Mouse (Mus musculus) stomach, embryonic 14.5 days (tissue): ENCODE data around the gene Plekhb2. TPM values are rescaled to one million over a fixed set of nuclear protein-coding genes. Genes with fewer than 3 reads are reported as not detected.
A peak's percentile ranks its signal among the peaks of the same experiment; 100 is the strongest.

Source experiments
- ATAC-seq: fragments of 200-750 bp; cut with Nextera tagmentation; 2 replicates; pipeline ENCODE4 v1.8.0; 2017; ENCODE audit warnings: low read depth, moderate TSS enrichment; ENCODE audit not compliant: insufficient number of reproducible peaks, insufficient read depth, low FRiP score
- H3K27ac ChIP-seq: fragments of 300-500 bp; sonication (generic); 2 replicates; pipeline ENCODE4 v1.5.1; 2014; ENCODE audit warnings: mild to moderate bottlenecking, low read length, moderate library complexity, mixed read lengths
- H3K27me3 ChIP-seq: fragments of 300-500 bp; sonication (generic); 2 replicates; pipeline ENCODE4 v1.6.1; 2014; ENCODE audit warnings: low read length, control low read depth, mixed read lengths; ENCODE audit not compliant: control insufficient read depth, insufficient read depth
- H3K36me3 ChIP-seq: fragments of 300-500 bp; sonication (generic); 2 replicates; pipeline ENCODE4 v1.6.1; 2014; ENCODE audit warnings: mild to moderate bottlenecking, control low read depth, low read length, moderate library complexity, mixed read lengths; ENCODE audit not compliant: control insufficient read depth, insufficient read depth
- H3K4me1 ChIP-seq: fragments of 300-500 bp; sonication (generic); 2 replicates; pipeline ENCODE4 v1.6.1; 2014; ENCODE audit warnings: low read length, control low read depth, mixed read lengths; ENCODE audit not compliant: control insufficient read depth, insufficient read depth
- H3K4me2 ChIP-seq: fragments of 300-500 bp; sonication (generic); replicated peaks from 2 replicates; pipeline ENCODE4 v1.6.1; 2014; ENCODE audit warnings: low read depth, low read length, control low read depth
- H3K4me3 ChIP-seq: fragments of 300-500 bp; sonication (generic); 2 replicates; pipeline ENCODE4 v1.5.1; 2014; ENCODE audit warnings: low read depth, low read length, control low read depth
- H3K9ac ChIP-seq: fragments of 300-500 bp; sonication (generic); replicated peaks from 2 replicates; pipeline ENCODE4 v1.6.1; 2014; ENCODE audit warnings: low read depth, mild to moderate bottlenecking, control low read depth, low read length, moderate library complexity, mixed read lengths
- H3K9me3 ChIP-seq: fragments of 300-500 bp; sonication (generic); 2 replicates; pipeline ENCODE4 v1.6.1; 2016; ENCODE audit warnings: low read depth, low read length, control low read depth; ENCODE audit not compliant: control insufficient read depth
- WGBS: fragments of 180-500 bp; shearing (Covaris S2); extraction: QIAGEN DNeasy Blood & Tissue Kit; methylation state at CpG from one replicate; pipeline ENCODE4 v1.1.7; 2014; 5-methylcytosine and 5-hydroxymethylcytosine counted together
- polyA plus RNA-seq: library from polyadenylated mRNA; unstranded; fragments of >200 nt; fragmentation: Nextera tagmentation; extraction: Ambion mirVana; gene quantifications from 2 replicates; pipeline ENCODE4 v1.2.1, GENCODE M21; 2014

Plekhb2 gene
- polyA plus RNA-seq, result 30.5 and 33.7 TPM in 2 replicates

- peaks cover 5% of the 10 kb centered on the region; the same call in 1 of the 2 replicates for H3K4me1 ChIP-seq
- peak; percentile 86 for ATAC-seq
- no peaks in the 10 kb centered on the region for H3K36me3 ChIP-seq
- H3K4me3 ChIP-seq, result peak within 1 kb of the TSS; percentile 48
- peak within 1 kb of the TSS; percentile 58 for H3K9ac ChIP-seq
- H3K27ac ChIP-seq, result peak within 1 kb of the TSS; percentile 21; the same call in 1 of the 2 replicates
- WGBS, result 0% methylated on average over 39 of the region's 40 CpGs
- H3K27me3 ChIP-seq, result no peaks in the 10 kb centered on the region
- H3K9me3 ChIP-seq, result no peaks in the 10 kb centered on the region
- peak within 1 kb of the TSS; percentile 74 for H3K4me2 ChIP-seq
These were observed at the start of gene Plekhb2 for GRCm38 (mm10) chr1:34849745-34850342. TSS of gene Plekhb2 (plus strand) at chr1:34849976.

- Histone ChIP-seq H3K9me3 (no peaks in the 10 kb centered on the region), H3K36me3 (no peaks in the 10 kb centered on the region), H3K4me3 (peak overlapping the region; percentile 66), H3K4me1 (peaks cover 8% of the 10 kb centered on the region; the same call in 1 of the 2 replicates), H3K27ac (no peak overlapping the region), H3K4me2 (peak overlapping the region; percentile 89), H3K9ac (peak overlapping the region; percentile 45; the same call in 1 of the 2 replicates), H3K27me3 (no peaks in the 10 kb centered on the region)
- peak; percentile 86 for ATAC-seq
- WGBS, result under 1% methylated on average over 47 of the region's 47 CpGs
These were observed 48.0 kb upstream of the Plekhb2 start for GRCm38 (mm10) chr1:34801616-34802289.

DNA sequence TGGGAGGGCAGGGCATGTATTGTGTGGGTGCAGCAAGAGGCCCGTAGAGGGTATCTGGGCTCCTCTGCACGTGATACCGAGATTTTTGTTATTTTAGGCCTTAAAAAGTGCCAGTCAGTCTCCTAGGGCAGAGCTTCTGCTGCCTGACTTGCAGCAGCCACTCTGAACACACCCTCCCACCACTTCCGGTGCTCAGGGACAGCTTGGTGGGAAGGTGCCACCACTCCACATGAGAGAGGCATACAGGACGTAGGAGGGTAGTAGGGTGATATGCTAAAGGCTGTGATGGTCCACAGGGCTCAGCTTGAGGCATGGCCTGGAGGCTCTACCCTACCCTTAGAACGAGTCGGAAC, 47.5 kb upstream of the Plekhb2 start:
- H3K27me3 ChIP-seq, result no peaks in the 10 kb centered on the region
- no peak for ATAC-seq
- H3K4me3 ChIP-seq, result peak overlapping the region; percentile 66
- H3K9ac ChIP-seq, result peak overlapping the region; percentile 45; the same call in 1 of the 2 replicates
- no peaks in the 10 kb centered on the region for H3K36me3 ChIP-seq
- peak overlapping the region; percentile 89 for H3K4me2 ChIP-seq
- H3K4me1 ChIP-seq, result peaks cover 8% of the 10 kb centered on the region; the same call in 1 of the 2 replicates
- whole genome bisulfite sequencing, result 26% methylated on average over 7 of the region's 7 CpGs
- no peaks in the 10 kb centered on the region for H3K9me3 ChIP-seq
- no peak overlapping the region for H3K27ac ChIP-seq

GRCm38 (mm10) chr1:34804863-34805262, 44.9 kb upstream of the Plekhb2 start:
- no peak overlapping the region for H3K4me2 ChIP-seq
- H3K36me3 ChIP-seq, result 0 out of 2 replicates have a peak, but pooled peaks cover under 1% of the 10 kb centered on the region
- no peak overlapping the region for H3K9ac ChIP-seq
- H3K4me1 ChIP-seq, result peaks cover 8% of the 10 kb centered on the region; the same call in 1 of the 2 replicates
- H3K4me3 ChIP-seq, result no peak overlapping the region
- no peak for ATAC-seq
- no peak overlapping the region for H3K27ac ChIP-seq
- 86% methylated on average over 7 of the region's 7 CpGs for WGBS
- no peaks in the 10 kb centered on the region for H3K27me3 ChIP-seq
- no peaks in the 10 kb centered on the region for H3K9me3 ChIP-seq

- Histone ChIP-seq H3K4me2 (no peak overlapping the region), H3K9ac (no peak overlapping the region), H3K4me3 (no peak overlapping the region), H3K9me3 (no peaks in the 10 kb centered on the region), H3K27ac (no peak overlapping the region), H3K4me1 (peaks cover 8% of the 10 kb centered on the region; the same call in 1 of the 2 replicates), H3K27me3 (no peaks in the 10 kb centered on the region), H3K36me3 (peaks cover 11% of the 10 kb centered on the region; the same call in 1 of the 2 replicates)
- WGBS, result 21% methylated on average over 35 of the region's 35 CpGs
- ATAC-seq, result no peak
These were observed 43.8 kb upstream of the Plekhb2 start for GRCm38 (mm10) chr1:34805931-34806520.

DNA sequence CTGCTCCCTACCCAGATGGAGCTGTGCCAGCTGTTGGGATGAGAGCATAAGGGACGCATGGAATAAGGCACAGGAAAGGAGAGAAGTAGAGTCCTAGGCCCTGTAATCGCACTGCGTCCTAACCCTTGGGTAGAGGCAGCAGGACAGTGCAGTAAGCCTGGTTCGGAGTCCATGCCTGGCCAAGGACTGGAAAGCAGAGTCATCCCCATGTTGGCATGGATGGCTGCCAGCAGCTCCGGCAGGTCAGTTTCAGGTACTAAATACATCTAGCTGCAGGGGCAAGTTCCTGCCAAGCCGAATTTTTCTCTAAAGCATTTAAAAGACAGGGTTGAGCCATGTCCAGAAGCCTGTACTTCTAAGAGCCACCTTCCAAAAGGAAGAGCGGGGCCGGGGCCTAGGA, 41.3 kb upstream of the Plekhb2 start:
- H3K27ac ChIP-seq, result no peak overlapping the region
- H3K9me3 ChIP-seq, result no peaks in the 10 kb centered on the region
- H3K36me3 ChIP-seq, result peaks cover 32% of the 10 kb centered on the region
- WGBS, result 86% methylated on average over 8 of the region's 8 CpGs
- no peaks in the 10 kb centered on the region for H3K27me3 ChIP-seq
- ATAC-seq, result no peak
- H3K4me1 ChIP-seq, result peaks cover 5% of the 10 kb centered on the region; the same call in 1 of the 2 replicates
- H3K9ac ChIP-seq, result no peak overlapping the region
- no peak overlapping the region for H3K4me2 ChIP-seq
- H3K4me3 ChIP-seq, result no peak overlapping the region

GRCm38 (mm10) chr1:34810293-34810692, 39.5 kb upstream of the Plekhb2 start:
- H3K4me1 ChIP-seq, result peaks cover 5% of the 10 kb centered on the region; the same call in 1 of the 2 replicates
- H3K27ac ChIP-seq, result no peak overlapping the region
- H3K9me3 ChIP-seq, result no peaks in the 10 kb centered on the region
- peaks cover 48% of the 10 kb centered on the region for H3K36me3 ChIP-seq
- H3K27me3 ChIP-seq, result no peaks in the 10 kb centered on the region
- no peak overlapping the region for H3K9ac ChIP-seq
- no peak overlapping the region for H3K4me3 ChIP-seq
- WGBS, result 93% methylated on average over 11 of the region's 11 CpGs
- H3K4me2 ChIP-seq, result no peak overlapping the region
- ATAC-seq, result no peak

- H3K27ac ChIP-seq, result no peak overlapping the region
- WGBS, result 66% methylated on average over 6 of the region's 6 CpGs
- H3K9me3 ChIP-seq, result no peaks in the 10 kb centered on the region
- H3K4me1 ChIP-seq, result peaks cover 4% of the 10 kb centered on the region; the same call in 1 of the 2 replicates
- no peak overlapping the region for H3K4me3 ChIP-seq
- H3K4me2 ChIP-seq, result no peak overlapping the region
- peaks cover 56% of the 10 kb centered on the region for H3K36me3 ChIP-seq
- H3K9ac ChIP-seq, result no peak overlapping the region
- ATAC-seq, result no peak
- H3K27me3 ChIP-seq, result no peaks in the 10 kb centered on the region
These were observed 38.7 kb upstream of the Plekhb2 start for GRCm38 (mm10) chr1:34811035-34811434.
